Mouse (Mus musculus): Measurements from ENCODE around the gene Rnf145. TPM values are rescaled to one million over a fixed set of nuclear protein-coding genes. Genes with fewer than 3 reads are reported as not detected.

Rnf145 gene
- polyA plus RNA-seq, 1 experiment from 2014 or later = 65.3 TPM

DNA sequence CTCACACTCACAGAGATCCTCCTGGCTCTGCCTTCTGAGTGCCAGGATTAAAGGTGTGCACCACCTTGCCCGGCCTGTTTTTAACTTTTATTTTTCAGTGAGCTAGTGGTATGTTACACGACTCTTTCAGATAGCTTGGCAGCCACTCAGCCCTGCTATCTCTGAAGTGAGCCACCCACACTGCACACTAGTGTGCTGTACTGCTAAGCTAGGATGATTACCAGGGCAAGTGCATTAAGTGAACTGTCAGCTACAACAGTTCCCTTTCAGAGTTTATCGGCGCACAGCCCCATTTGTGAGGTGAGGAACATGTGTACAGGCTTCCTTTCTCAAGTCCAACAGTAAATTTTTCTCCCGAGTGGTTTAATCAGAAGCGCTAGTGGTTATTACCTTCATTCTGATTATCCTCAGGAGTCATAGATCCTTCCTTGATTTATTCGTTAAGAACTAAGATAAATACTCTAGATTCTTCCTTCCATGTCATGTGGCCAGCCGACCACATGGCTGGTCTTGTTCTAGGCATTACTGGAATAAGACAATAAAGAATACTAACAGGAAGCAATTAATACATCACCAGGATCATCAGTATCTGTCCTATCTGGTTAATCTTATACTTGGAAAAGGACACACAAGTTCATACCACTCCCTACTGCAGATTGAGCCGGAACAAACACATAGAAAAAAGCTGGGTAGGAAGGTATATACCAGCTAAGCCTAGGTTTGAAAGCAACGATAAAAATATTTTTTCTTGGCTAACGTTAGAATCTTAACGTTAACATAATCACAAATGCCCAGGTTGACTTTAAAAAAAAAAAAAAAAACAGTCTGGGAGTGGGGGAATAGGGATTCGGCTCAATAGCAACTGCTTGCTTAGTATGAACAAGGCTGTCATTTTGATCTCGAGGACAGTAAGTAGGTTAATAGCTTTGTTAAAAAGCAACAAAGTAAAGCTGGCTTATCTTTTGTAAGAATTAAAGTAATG is 6.4 kb upstream of the Rnf145 start:
- no peak overlapping the region for H3K4me2 ChIP-seq
- no peaks in the 10 kb centered on the region for H3K27me3 ChIP-seq
- 0 out of 2 replicates have a peak, but pooled peaks cover 4% of the 10 kb centered on the region for H3K4me1 ChIP-seq
- H3K36me3 ChIP-seq = no peaks in the 10 kb centered on the region
- no peaks in the 10 kb centered on the region for H3K9me3 ChIP-seq (replicated peaks)
- no peak overlapping the region for H3K9ac ChIP-seq
- ATAC-seq (replicated peaks; ENCODE audit: low FRiP score) = peak; percentile 65
- 72% methylated on average over 14 of the region's 14 CpGs for whole genome bisulfite sequencing
- no peak overlapping the region for H3K27ac ChIP-seq
- H3K4me3 ChIP-seq (replicated peaks) = no peak overlapping the region

DNA sequence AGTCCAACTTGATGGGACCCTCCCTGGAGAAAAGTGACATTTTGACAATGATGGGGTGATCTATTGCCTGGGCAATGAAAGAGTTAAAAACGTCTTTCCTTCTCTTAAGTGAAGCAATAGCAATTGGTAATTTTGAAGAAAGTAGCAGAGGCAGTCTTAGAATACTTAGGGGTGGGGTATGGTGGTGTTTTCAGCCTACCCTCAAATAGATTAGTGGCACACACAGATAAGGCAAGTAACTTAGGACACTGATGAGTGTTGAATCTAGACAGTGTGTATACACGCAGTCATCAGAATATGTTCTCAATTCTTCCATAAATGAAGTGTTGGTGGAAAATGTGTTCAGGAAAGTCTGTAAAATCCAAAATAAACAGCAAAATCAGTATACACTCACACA is 5.7 kb upstream of the Rnf145 start:
- Histone ChIP-seq H3K36me3 (no peaks in the 10 kb centered on the region), H3K9me3 (replicated peaks) (no peaks in the 10 kb centered on the region), H3K4me3 (replicated peaks) (no peak overlapping the region), H3K27me3 (no peaks in the 10 kb centered on the region), H3K27ac (no peak overlapping the region), H3K4me1 (peaks cover 11% of the 10 kb centered on the region), H3K9ac (no peak overlapping the region), H3K4me2 (no peak overlapping the region)
- ATAC-seq (replicated peaks; ENCODE audit: low FRiP score) = no peak
- 67% methylated on average over 2 of the region's 2 CpGs for WGBS

DNA sequence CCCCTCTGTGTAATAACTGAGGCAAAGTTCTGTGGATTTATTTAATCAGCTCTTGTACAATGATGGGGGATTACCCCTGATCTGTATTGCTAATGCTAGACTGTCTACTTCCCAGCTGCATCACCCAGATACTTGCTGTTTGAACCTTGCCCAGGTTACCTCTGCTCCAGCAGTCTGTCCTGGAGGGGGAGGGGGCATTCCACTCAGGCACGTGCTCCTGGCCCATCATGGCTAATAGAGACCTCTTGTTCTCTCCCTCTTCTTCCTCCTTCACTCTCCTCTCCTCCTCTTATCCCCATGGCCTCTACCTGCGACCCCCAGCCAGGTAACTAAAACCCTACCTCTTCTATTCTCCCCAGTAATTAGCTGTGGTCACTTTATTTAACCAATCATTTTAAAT is 4.1 kb upstream of the Rnf145 start:
- peaks cover 14% of the 10 kb centered on the region for H3K4me1 ChIP-seq
- H3K9ac ChIP-seq = no peak overlapping the region
- no peak overlapping the region for H3K4me2 ChIP-seq
- no peaks in the 10 kb centered on the region for H3K36me3 ChIP-seq
- no peak for ATAC-seq (replicated peaks; ENCODE audit: low FRiP score)
- no peaks in the 10 kb centered on the region for H3K27me3 ChIP-seq
- H3K9me3 ChIP-seq (replicated peaks) = no peaks in the 10 kb centered on the region
- H3K4me3 ChIP-seq (replicated peaks) = no peak overlapping the region
- WGBS = 60% methylated on average over 2 of the region's 2 CpGs
- H3K27ac ChIP-seq = no peak overlapping the region

DNA sequence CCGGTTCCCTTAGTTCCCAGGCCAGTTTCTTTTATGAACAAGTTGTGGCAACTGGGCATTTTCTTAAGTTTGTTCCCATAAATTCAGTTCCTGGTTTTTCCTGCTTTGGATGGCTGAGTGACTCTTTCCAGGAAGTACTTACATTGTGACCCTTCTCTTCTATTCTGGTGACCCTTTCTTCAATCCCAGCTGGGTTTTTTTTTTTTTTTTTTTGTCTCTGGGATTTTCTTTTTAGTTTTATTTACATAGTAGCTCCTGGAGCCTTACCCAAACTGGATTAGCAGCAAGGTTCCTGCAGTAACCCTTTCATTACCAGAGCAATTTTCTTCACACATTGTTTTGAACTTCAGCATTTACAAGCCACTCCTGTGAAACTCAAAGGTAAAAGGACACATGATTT is 2.4 kb upstream of the Rnf145 start:
- Histone ChIP-seq H3K27ac (no peak overlapping the region), H3K27me3 (no peaks in the 10 kb centered on the region), H3K4me2 (no peak overlapping the region), H3K9me3 (replicated peaks) (no peaks in the 10 kb centered on the region), H3K4me1 (peaks cover 20% of the 10 kb centered on the region), H3K4me3 (replicated peaks) (no peak overlapping the region), H3K9ac (no peak overlapping the region), H3K36me3 (no peaks in the 10 kb centered on the region)
- ATAC-seq (replicated peaks; ENCODE audit: low FRiP score) = no peak
- WGBS = 40% methylated on average over 1 of the region's 1 CpGs

DNA sequence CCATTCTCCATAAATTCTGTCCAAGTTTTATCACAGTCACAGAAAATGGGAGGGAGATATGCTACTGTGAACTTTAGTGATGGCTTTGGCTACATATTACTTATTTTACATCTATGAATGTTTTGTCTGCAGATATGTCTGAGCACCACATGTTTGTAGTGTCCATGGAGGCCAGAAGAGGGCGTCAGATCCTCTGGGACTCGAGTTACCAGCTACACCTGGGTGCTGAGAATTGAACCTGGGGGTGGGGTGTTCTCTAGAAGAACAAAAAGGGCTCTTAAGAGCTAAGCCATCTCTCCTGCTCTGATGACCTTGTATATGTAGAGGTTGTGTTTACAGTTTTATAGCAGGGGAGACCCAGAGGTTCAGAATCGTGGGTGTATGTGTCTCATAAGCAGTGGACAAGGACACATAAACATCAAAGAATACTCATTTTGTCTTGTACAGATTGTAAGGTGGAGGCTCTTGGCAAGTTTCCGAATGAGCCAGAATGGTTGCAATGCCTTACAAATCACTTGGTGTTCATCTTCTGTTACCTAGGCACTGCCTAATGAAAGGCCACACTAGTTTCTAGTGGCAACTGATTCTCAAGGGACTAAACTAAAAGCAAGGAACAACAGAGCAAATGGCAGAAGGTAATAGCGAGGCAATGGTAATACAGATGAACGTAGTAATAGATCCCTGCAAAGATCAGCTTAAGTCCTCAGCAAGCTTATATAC is 1.0 kb upstream of the Rnf145 start:
- no peak for ATAC-seq (replicated peaks; ENCODE audit: low FRiP score)

DNA sequence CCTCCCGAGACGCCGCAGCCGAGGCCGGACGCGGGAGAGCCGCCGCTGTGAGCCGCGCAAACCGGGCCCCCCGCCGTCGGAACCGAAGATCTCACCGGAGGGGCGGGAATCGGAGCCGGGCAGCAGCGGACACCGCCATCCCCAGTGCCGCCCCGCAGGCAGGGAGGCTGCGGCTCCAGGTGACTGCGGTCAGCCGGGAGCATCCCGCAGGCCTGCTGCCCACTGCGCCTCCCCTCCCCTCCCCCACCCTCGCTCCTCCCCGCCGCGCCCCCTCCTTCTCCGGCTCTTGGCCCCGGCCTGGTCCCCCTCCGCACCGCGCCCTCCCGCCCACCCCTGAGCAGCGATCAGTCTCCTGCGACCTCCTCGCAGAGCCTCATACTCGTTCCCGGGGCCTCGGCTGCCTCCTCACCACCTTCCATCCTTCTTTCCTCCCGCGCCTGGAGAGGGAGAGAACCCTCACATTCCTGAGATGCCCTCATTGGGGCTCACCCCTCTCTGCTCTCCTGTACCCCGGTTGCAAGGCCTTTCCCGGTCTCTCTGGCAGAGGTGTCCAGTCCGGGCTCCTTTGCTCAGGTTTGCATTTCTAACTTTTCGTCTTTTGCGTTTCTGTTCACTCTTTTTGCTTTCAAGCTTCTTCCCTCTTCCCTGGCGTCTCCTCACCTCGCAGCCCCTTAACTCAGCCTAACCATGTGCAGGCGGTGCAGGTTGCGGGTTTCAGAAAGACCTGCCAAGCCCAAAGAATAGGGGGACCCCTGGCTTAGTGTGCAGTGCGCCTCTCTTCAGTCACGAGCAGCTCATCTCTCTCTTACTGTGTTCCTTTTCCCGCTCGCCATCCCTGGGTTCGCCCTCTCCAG is 559 bp downstream of the Rnf145 start:
- H3K36me3 ChIP-seq = 0 out of 2 replicates have a peak, but pooled peaks cover 4% of the 10 kb centered on the region
- H3K27ac ChIP-seq = peak overlapping the region; percentile 96
- H3K4me1 ChIP-seq = peaks cover 29% of the 10 kb centered on the region
- H3K9me3 ChIP-seq (replicated peaks) = no peaks in the 10 kb centered on the region
- WGBS = under 1% methylated on average over 38 of the region's 61 CpGs
- H3K4me3 ChIP-seq (replicated peaks) = peak overlapping the region; percentile 100
- peak overlapping the region; percentile 97 for H3K9ac ChIP-seq
- H3K4me2 ChIP-seq = peak overlapping the region; percentile 84
- ATAC-seq (replicated peaks; ENCODE audit: low FRiP score) = peak; percentile 71
- H3K27me3 ChIP-seq = no peaks in the 10 kb centered on the region

More for the DNA sequence above, 1.0 kb upstream of the Rnf145 start:
- H3K27ac ChIP-seq = peak overlapping the region; percentile 96; the same call in 1 of the 2 replicates
- no peaks in the 10 kb centered on the region for H3K27me3 ChIP-seq
- H3K4me2 ChIP-seq = peak overlapping the region; percentile 84
- H3K9ac ChIP-seq = 0 out of 2 replicates have a peak overlapping the region, but pooled peaks have one; percentile 97
- no peaks in the 10 kb centered on the region for H3K36me3 ChIP-seq
- H3K4me1 ChIP-seq = peaks cover 24% of the 10 kb centered on the region
- no peaks in the 10 kb centered on the region for H3K9me3 ChIP-seq (replicated peaks)
- WGBS = 49% methylated on average over 6 of the region's 6 CpGs
- peak overlapping the region; percentile 100 for H3K4me3 ChIP-seq (replicated peaks)

DNA sequence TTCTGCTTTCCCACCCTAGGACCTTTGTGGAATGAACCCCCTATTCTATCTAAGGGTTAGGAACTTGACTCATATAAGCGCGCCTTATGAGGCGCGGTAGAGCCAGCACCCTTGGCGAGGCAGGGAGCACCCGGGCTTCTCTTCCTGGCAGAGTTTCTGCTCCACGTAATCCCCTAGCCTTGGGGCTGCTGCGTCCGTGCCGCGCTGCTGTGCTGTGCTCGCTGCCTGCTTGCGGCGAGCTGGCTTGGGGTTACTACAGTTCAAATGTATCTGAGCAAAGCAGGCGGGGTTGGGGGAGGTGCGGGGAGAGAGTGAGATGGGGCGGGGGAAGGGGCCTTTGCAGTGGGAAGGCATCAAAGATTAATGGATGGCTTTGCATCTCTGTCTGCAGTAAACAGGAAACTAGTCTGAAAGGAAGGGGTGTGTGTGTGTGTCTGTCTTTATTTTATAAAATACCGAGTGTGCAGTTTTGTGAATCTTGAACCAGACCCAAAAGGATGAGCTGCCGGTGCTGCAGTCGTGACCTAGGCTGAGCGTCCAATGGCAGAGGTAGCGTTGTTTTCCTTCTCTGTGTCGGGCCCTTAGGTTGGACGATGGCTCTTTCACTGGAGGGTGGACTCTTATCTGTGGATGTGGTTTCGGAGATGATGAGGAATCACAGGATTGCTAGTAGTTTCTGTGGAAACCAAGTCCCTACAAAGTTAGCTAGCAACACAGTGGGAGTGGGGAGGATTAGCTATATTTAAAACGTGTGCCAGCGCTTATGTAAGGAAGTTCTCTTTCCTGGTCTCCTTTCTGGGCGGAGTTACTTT is 1.4 kb downstream of the Rnf145 start:
- under 1% methylated on average over 28 of the region's 28 CpGs for WGBS
- Histone ChIP-seq H3K36me3 (peaks cover 13% of the 10 kb centered on the region), H3K9me3 (replicated peaks) (no peaks in the 10 kb centered on the region), H3K27me3 (no peaks in the 10 kb centered on the region), H3K9ac (peak overlapping the region; percentile 97), H3K27ac (peak overlapping the region; percentile 96), H3K4me3 (replicated peaks) (peak overlapping the region; percentile 100), H3K4me1 (peaks cover 29% of the 10 kb centered on the region), H3K4me2 (peak overlapping the region; percentile 84)
- ATAC-seq (replicated peaks; ENCODE audit: low FRiP score) = peak; percentile 87

DNA sequence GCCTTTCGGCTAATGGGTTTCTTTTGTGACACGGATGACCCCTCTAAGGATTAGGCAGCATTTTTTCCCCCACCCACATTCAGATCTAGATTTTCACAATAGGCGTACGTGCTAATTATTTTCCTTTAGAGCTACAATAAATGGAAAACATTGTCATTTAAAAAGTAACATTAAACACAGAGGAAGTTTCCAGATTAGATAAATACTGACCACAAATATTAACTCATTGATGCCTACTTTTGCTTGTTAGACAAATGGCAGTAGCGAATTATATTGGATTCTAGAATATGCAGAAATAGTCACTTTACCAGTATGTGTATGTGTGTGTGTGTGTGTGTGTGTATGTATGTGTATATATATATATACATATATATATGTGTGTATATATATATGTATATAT is 3.8 kb downstream of the Rnf145 start:
- 87% methylated on average over 5 of the region's 5 CpGs for WGBS
- H3K4me1 ChIP-seq = peaks cover 22% of the 10 kb centered on the region
- no peak overlapping the region for H3K27ac ChIP-seq
- H3K9ac ChIP-seq = no peak overlapping the region
- H3K36me3 ChIP-seq = peaks cover 32% of the 10 kb centered on the region
- H3K4me3 ChIP-seq (replicated peaks) = no peak overlapping the region
- no peak overlapping the region for H3K4me2 ChIP-seq
- H3K27me3 ChIP-seq = no peaks in the 10 kb centered on the region
- H3K9me3 ChIP-seq (replicated peaks) = no peaks in the 10 kb centered on the region
- ATAC-seq (replicated peaks; ENCODE audit: low FRiP score) = no peak

DNA sequence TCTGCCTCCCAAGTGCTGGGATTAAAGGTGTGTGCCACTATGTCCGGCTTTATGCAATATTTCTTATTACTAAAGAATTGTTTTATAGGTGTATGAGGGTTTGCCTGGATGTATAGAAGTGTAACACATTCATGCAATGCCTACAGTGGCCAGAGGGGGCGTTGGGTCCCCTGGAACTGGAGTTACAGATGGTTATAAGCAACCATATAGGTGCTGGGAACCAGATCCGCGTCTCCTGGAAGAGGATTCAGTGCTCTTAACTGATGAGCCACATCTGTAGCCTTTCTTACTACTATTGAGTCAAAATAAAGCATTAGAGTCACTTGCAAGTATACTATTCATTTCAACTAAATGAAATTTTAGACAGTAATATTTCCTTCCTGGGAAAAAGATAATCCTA is 7.0 kb downstream of the Rnf145 start:
- H3K9me3 ChIP-seq (replicated peaks) = no peaks in the 10 kb centered on the region
- H3K9ac ChIP-seq = no peak overlapping the region
- H3K4me1 ChIP-seq = peaks cover 13% of the 10 kb centered on the region
- H3K36me3 ChIP-seq = peaks cover 60% of the 10 kb centered on the region
- no peak overlapping the region for H3K4me3 ChIP-seq (replicated peaks)
- no peak for ATAC-seq (replicated peaks; ENCODE audit: low FRiP score)
- H3K27me3 ChIP-seq = no peaks in the 10 kb centered on the region
- WGBS = 81% methylated on average over 4 of the region's 4 CpGs
- no peak overlapping the region for H3K27ac ChIP-seq
- no peak overlapping the region for H3K4me2 ChIP-seq

DNA sequence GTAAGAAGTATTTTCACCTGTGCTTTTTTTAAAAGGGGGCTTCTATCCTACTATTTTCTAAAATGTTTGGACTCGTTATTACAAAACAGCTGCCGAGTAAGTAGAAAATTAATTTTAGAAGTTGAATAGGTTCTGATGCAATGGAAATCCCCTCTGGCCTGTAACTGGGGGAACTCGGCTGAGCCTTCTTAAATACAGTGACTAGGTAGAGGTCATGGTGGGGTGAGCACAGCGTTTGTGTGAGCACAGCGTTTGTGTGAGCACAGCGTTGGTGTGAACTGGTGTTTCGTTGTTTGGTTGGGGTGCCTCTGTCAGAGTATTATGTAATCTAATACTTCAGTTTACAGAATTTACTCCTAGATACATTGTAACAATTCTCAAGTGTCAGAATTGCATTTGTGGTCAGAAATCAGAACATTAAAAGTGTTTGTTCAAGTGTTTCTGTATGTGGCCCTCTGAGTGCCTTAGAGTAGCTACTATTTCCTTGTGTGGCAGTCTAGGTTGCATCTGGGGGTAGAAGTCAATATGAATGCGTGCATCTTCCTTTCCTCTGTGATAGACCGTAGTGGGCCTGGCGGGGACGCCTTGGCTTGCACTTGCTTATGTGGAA is 8.0 kb downstream of the Rnf145 start:
- H3K4me3 ChIP-seq (replicated peaks) = no peak overlapping the region
- no peak overlapping the region for H3K9ac ChIP-seq
- peaks cover 5% of the 10 kb centered on the region; the same call in 1 of the 2 replicates for H3K4me1 ChIP-seq
- H3K36me3 ChIP-seq = peaks cover 66% of the 10 kb centered on the region
- whole genome bisulfite sequencing = 92% methylated on average over 11 of the region's 11 CpGs
- H3K27me3 ChIP-seq = no peaks in the 10 kb centered on the region
- no peak overlapping the region for H3K4me2 ChIP-seq
- H3K9me3 ChIP-seq (replicated peaks) = no peaks in the 10 kb centered on the region
- H3K27ac ChIP-seq = no peak overlapping the region
- ATAC-seq (replicated peaks; ENCODE audit: low FRiP score) = no peak

Data from kidney, embryonic 15.5 days (tissue).